Mouse (Mus musculus): ENCODE measurements around the gene Inhbc. TPM values are rescaled to one million over a fixed set of nuclear protein-coding genes. Genes with fewer than 3 reads are reported as not detected.

The Inhbc gene
- total and polyA plus RNA-seq, 3 experiments, result not detected

GRCm38 (mm10) chr10:127352766-127353165, 17.5 kb downstream of the Inhbc start:
- TF ChIP-seq MXI1 (IDR thresholded peaks at IDR 0.05; ENCODE audit: low read depth, low read length), result no peak
- TF ChIP-seq CTCF (IDR thresholded peaks at IDR 0.05 in 2 of 3, conservative IDR thresholded peaks at IDR 0.05 in 1 of 3; ENCODE audit: control insufficient read depth in 1 of 3, insufficient read depth in 1 of 3, low read depth in 2 of 3, low read length in 3 of 3, poor library complexity in 1 of 3, severe bottlenecking in 1 of 3), result no peak
- TF ChIP-seq NRF1 (IDR thresholded peaks at IDR 0.05; ENCODE audit: insufficient read depth, low read depth, low read length, poor library complexity, severe bottlenecking), result no peak
- TF ChIP-seq POLR2A (IDR thresholded peaks at IDR 0.05; ENCODE audit: control insufficient read depth in 1 of 2, insufficient read depth in 1 of 2, low read depth in 1 of 2, low read length in 2 of 2, poor library complexity in 1 of 2), result no peak
- TF ChIP-seq GATA1 (IDR thresholded peaks at IDR 0.05; ENCODE audit: low read depth, low read length), result no peak
- TF ChIP-seq SMC3 (IDR thresholded peaks at IDR 0.05; ENCODE audit: low read depth, low read length), result no peak
- TF ChIP-seq MYC (IDR thresholded peaks at IDR 0.05; ENCODE audit: low read depth, low read length), result no peak
- no peak for TF ChIP-seq BHLHE40 (IDR thresholded peaks at IDR 0.05; ENCODE audit: borderline replicate concordance, low read depth, low read length)
- Histone ChIP-seq H3K36me3 (ENCODE audit: control insufficient read depth in 1 of 2, insufficient read depth in 2 of 2, low read length in 2 of 2) (no peaks in the 10 kb centered on the region), H3K79me2 (ENCODE audit: control insufficient read depth, insufficient read depth, low read length, poor library complexity) (no peaks in the 10 kb centered on the region), H3K27ac (ENCODE audit: control insufficient read depth, low read depth, low read length) (no peak overlapping the region), H3K27me3 (ENCODE audit: control insufficient read depth in 1 of 2, insufficient read depth in 2 of 2, low read length in 2 of 2) (peaks cover 0 to 1% of the 10 kb centered on the region in 2 experiments; a peak in 2 of 4 replicates), H3K9ac (ENCODE audit: control insufficient read depth, low read depth, low read length, poor library complexity, severe bottlenecking) (no peak overlapping the region), H3K9me3 (replicated peaks; ENCODE audit: insufficient read depth, low read length) (no peaks in the 10 kb centered on the region), H3K4me3 (ENCODE audit: control insufficient read depth in 1 of 2, insufficient read depth in 1 of 2, low read depth in 2 of 2, low read length in 2 of 2) (no peak overlapping the region), H3K4me1 (ENCODE audit: control insufficient read depth in 1 of 2, insufficient read depth in 2 of 2, low read length in 2 of 2) (peaks cover 0 to 14% of the 10 kb centered on the region in 2 experiments; a peak in 2 of 4 replicates)
- no peak for DNase-seq (ENCODE audit: low read depth, low spot score)

GRCm38 (mm10) chr10:127352187-127352586, 18.0 kb downstream of the Inhbc start:
- Histone ChIP-seq H3K4me1 (ENCODE audit: control insufficient read depth in 1 of 2, insufficient read depth in 2 of 2, low read length in 2 of 2) (peaks cover 0 to 14% of the 10 kb centered on the region in 2 experiments; a peak in 2 of 4 replicates), H3K9me3 (replicated peaks; ENCODE audit: insufficient read depth, low read length) (no peaks in the 10 kb centered on the region), H3K9ac (ENCODE audit: control insufficient read depth, low read depth, low read length, poor library complexity, severe bottlenecking) (no peak overlapping the region), H3K27me3 (ENCODE audit: control insufficient read depth in 1 of 2, insufficient read depth in 2 of 2, low read length in 2 of 2) (peaks cover 0 to 1% of the 10 kb centered on the region in 2 experiments; a peak in 2 of 4 replicates), H3K4me3 (ENCODE audit: control insufficient read depth in 1 of 2, insufficient read depth in 1 of 2, low read depth in 2 of 2, low read length in 2 of 2) (no peak overlapping the region), H3K79me2 (ENCODE audit: control insufficient read depth, insufficient read depth, low read length, poor library complexity) (no peaks in the 10 kb centered on the region), H3K27ac (ENCODE audit: control insufficient read depth, low read depth, low read length) (no peak overlapping the region), H3K36me3 (ENCODE audit: control insufficient read depth in 1 of 2, insufficient read depth in 2 of 2, low read length in 2 of 2) (no peaks in the 10 kb centered on the region)
- TF ChIP-seq JUND (IDR thresholded peaks at IDR 0.05; ENCODE audit: low read depth, low read length), result no peak
- no peak for TF ChIP-seq RAD21 (IDR thresholded peaks at IDR 0.05; ENCODE audit: low read depth, low read length)
- no peak for TF ChIP-seq ELF1 (IDR thresholded peaks at IDR 0.05; ENCODE audit: low read depth, low read length)
- TF ChIP-seq MAZ (IDR thresholded peaks at IDR 0.05; ENCODE audit: low read depth, low read length), result no peak
- no peak for TF ChIP-seq UBTF (IDR thresholded peaks at IDR 0.05; ENCODE audit: borderline replicate concordance, insufficient read depth, low read depth, low read length)
- TF ChIP-seq ZMIZ1 (IDR thresholded peaks at IDR 0.05; ENCODE audit: low read depth, low read length), result no peak
- TF ChIP-seq SMC3 (IDR thresholded peaks at IDR 0.05; ENCODE audit: low read depth, low read length), result no peak
- no peak for TF ChIP-seq POLR2A (IDR thresholded peaks at IDR 0.05; ENCODE audit: control insufficient read depth in 1 of 2, insufficient read depth in 1 of 2, low read depth in 1 of 2, low read length in 2 of 2, poor library complexity in 1 of 2)
- TF ChIP-seq ZKSCAN1 (IDR thresholded peaks at IDR 0.05; ENCODE audit: low read depth, low read length), result no peak
- no peak for TF ChIP-seq CTCF (IDR thresholded peaks at IDR 0.05 in 2 of 3, conservative IDR thresholded peaks at IDR 0.05 in 1 of 3; ENCODE audit: control insufficient read depth in 1 of 3, insufficient read depth in 1 of 3, low read depth in 2 of 3, low read length in 3 of 3, poor library complexity in 1 of 3, severe bottlenecking in 1 of 3)
- TF ChIP-seq MAFK (IDR thresholded peaks at IDR 0.05; ENCODE audit: borderline replicate concordance, low read depth, low read length), result no peak
- no peak for TF ChIP-seq ZNF384 (IDR thresholded peaks at IDR 0.05; ENCODE audit: low read depth, low read length)
- TF ChIP-seq BHLHE40 (IDR thresholded peaks at IDR 0.05; ENCODE audit: borderline replicate concordance, low read depth, low read length), result no peak
- no peak for TF ChIP-seq E2F4 (IDR thresholded peaks at IDR 0.05; ENCODE audit: borderline replicate concordance, low read depth, low read length)
- DNase-seq (ENCODE audit: low read depth, low spot score), result no peak
